Mouse (Mus musculus) gastrocnemius, postnatal 14 days (tissue): ENCODE data around the gene Gm21988. TPM values are rescaled to one million over a fixed set of nuclear protein-coding genes. Genes with fewer than 3 reads are reported as not detected.

Experiments
- DNase-seq: peaks from one replicate; pipeline ENCODE4 v3.0.0; 2021; ENCODE audit warnings: mixed read lengths
- intact Hi-C: fragments of 180-260 bp; cut with DNase I; formaldehyde crosslinking; loops from one replicate; pipeline ENCODE4 v1.15.1; 2025; ENCODE audit warnings: low total_unique reads
- total RNA-seq, 2 experiments: library from RNA; stranded (reverse); gene quantifications; 2 replicates each; pipeline ENCODE4 v1.2.3; 2021

Gm21988 gene
- total RNA-seq, 2 experiments from 2014 or later = 2.6 to 2.7 TPM

- no peak for DNase-seq
- intact Hi-C loops = no loop called here
Measured at GRCm38 (mm10) chr11:70238591-70239440, 814 bp downstream of the Gm21988 start.

DNA sequence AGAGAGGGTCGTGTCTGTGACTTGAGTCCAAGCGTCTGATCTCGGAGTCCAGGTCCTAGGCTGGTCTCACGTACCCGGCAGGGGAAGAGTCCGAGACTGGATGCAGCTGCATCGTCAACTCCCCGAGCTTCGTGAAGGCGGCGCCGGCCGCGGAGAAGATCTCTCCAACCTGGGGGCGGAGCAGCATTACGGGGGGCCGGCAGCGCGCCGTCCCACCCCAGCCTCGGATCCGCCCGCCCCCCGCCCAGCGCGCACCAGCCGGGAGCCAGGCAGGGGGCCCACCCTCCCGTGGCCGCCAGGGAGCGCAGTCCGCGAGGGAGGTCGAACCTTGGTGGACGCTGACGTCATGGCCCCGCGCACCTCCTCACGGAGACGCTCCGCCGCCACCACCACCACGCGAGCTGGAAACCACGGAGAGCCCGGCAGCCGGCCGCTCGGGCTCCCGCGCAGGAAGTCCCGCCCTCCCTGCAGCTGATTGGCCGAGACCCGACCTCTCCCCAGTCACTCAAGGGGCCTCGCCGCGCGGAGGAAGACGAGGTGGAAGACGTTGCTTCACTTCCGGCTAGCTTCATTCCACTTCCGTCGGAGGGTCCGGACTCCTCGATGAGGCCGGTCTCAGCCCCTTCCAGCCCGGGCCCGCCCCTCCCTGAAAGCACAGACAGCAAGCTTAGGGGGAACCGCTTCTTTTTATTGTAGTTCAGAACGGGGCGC, 2.0 kb downstream of the Gm21988 start, which contains the start of gene 0610010K14Rik:
Gene 0610010K14Rik, minus strand, starts transcription at position 458 of the 711 bp plus-strand sequence.
- intact Hi-C loops = no loop called here
- peak; percentile 98 for DNase-seq

- no peak for DNase-seq
- intact Hi-C loops = no loop called here
Measured at GRCm38 (mm10) chr11:70236717-70237116, 2.9 kb downstream of the Gm21988 start.

DNA sequence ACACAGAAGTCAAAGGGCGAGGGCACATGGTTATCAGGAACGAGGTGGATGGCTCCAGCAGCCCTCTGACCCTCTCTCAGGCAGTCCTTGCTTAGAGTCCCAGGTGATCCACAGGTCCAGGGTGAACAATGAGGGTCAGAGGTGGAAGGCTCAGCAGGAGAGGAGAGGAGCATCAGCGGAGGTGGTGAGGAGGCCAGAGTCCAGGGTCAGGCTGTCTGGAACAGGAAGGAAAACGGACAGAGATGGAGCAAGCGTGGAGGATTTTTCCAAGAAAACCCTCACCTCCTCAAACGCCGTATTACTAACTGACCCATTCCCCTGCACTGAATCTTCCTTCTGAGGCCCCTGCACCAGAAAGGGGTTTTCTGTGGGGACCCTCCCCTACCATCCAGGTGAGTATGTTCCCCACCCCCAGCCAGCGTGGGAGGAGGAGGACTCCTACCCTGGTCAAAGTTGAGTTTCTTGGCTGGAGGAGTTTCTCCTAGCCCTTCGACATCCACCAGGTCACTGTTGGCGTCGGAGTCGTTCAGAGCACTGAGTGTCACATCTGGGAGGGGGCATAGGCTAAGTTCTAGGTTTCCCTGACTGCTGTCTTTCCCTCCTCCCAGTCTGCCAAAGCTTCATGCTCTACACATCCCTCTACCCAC, 4.3 kb downstream of the Gm21988 start:
- intact Hi-C loops = no loop called here
- DNase-seq = no peak

DNA sequence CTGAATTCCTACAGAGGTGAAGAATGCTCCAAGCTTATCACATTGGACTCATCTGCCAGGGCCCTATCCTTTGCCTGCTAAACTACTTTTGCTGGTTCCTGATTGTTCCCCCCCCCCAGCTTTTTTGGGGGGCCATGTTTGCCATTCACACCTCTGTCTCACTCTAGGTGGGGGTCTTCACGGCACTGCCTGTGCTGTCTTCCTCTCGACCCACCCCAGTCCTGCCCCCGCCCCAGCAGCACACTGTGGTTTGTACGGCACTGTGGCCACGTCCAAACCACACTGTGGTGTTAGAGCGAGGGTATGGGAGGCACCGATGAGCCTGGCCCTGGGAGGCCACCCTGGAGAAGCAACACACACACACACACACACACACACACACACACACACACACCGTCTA, 5.1 kb downstream of the Gm21988 start:
- no peak for DNase-seq
- intact Hi-C loops = no loop called here

DNA sequence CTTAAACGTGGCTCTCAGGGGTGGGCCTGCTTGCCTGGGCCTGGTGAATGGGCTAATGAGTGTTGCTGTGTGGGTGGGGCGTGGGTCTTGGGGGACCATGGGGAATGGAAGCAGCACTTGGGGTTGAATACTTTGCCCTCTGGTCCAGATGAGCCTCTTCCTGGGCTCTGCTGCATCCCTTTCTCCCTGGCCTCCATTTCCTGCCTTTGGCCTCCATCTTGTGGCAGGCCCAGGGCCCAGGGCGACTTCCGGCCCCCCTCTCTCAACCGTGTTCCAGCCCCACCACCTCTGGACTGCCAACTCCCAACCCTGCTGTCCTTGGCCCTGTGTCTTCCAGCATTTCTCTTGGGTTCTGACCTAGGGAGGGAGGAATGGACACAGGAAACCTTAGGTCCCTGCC, 5.6 kb downstream of the Gm21988 start:
- intact Hi-C loops = no loop called here
- DNase-seq = no peak

DNA sequence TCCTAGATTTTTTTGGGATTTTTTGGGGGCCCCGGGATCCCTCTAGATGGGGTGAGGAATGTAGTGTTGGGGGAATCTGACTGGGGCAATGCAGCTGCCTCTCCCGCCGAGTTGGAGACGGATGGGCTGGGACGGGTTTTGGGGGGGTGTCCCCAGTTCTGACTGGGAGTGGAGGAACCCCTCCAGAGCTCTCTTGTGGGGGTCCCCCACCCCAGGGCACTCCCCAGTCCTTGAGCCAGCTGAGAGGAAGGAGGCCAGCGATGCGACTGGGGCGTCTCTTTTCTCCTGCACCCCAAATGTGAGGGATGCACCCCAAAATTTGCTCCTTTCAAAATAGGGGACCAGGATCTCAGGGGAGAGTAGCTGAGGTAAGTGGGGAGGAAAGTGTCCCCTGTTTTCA, 6.6 kb downstream of the Gm21988 start:
- intact Hi-C loops = no loop called here

DNA sequence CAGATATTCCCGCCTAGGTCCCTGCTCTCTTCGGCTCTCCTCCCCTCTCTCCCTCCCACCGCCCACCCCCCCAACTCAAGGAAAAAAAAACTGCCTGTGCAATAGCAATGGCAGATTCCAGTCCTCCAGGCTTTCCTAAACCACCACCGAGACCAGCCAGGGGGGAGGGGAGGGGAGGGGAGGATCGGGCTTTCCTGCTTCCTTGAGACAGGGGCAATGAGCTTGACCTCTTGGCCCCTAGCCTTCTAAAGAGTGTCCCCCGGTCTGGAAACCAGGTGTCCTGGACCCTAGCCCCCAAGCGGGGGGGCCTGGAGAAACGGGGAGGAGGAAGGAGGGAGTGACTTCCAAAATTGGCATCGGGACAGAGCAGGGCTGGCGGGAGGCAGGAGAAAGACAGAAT, 7.1 kb downstream of the Gm21988 start:
- DNase-seq = no peak
- intact Hi-C loops = no loop called here

More for the DNA sequence above, 6.6 kb downstream of the Gm21988 start:
- DNase-seq = no peak

DNA sequence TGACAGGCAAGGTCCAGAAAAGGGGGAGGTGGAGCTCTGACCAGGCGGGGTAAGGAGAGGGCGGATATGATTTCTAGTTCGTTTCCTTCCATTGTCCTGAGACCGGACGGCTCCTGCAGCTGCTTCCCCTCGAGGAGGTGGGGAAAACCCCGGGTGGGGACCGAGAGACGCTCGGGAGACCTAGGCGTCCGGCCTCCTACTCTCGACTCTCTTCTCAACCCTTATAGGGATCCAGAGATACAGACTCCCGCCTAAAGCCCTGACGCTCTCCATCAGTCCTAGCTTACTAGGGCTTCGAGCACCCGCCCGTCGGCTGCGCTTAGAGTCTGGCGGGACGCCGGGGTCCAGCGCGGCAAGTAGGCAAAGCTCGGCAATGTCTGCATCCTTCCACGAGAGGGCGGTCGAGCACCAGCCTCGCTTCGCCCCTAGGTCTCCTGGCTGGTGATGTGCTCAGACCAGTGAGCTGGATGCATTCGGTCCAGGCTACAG, 9.3 kb downstream of the Gm21988 start:
- DNase-seq = peak; percentile 90
- intact Hi-C loops = no loop called here

DNA sequence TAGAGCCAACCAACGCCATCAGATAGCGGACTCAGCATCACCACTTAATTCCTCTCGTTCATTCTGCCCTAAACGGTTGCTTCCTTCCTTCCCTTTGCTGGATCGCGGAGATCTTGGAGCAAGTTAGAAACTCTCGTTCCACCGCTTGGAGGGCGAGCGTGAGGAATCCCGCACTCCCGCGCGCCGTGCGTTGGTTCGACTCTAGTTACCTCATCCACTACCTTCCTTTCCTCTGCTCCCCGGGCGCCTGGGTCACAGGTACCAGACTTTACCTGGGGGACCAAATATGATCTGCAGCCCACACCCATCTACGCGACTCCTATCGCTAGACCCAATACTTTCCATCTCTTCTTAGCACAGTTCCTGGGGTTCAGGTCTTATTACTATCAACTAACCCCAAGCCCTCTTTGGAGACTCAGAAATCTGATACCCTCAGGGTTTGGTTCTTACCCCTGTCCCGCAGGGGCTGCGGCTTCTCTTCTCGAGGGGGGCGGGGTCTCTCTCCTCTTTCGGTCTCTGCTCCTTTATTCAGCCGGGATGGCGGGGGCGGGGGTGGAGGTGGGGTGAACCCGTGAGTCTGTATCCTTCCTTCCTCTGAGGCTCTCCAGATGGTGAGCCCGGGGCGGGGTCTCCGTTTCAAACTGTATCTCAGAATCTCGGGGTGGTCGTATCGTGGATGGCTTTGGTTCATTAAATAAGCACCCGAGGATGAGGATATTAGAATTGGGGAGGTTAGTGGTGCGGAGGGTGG, 10.2 kb downstream of the Gm21988 start, which contains the start of gene Bcl6b:
Gene Bcl6b, minus strand, starts transcription at position 539 of the 751 bp plus-strand sequence.
- no peak for DNase-seq
- intact Hi-C loops = no loop called here

DNA sequence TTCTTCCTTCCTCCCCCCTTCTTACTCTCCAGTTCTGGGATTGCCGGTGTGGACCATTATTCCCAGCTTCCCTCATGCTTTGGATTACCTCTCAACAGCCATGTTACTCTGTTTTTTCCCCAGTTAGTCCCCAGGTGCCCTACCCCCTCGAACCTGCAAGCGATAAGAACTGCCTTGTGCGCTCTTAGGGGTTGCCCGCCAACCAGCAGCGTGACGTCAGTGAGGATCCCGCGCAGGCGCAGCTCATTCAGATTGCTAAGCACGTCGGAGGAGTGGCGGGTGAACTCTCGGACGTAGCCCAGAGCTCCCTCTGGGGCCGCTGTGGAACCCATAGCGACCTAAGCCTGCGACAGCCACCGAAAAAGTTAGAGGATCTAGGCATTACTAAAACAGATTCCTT, 10.8 kb downstream of the Gm21988 start:
- DNase-seq = peak; percentile 81
- intact Hi-C loops = no loop called here

- intact Hi-C loops = no loop called here
Measured at GRCm38 (mm10) chr11:70227661-70228245, 11.9 kb downstream of the Gm21988 start.

GRCm38 (mm10) chr11:70227126-70227525, 12.5 kb downstream of the Gm21988 start:
- DNase-seq = no peak
- intact Hi-C loops = no loop called here

More at GRCm38 (mm10) chr11:70227661-70228245, 11.9 kb downstream of the Gm21988 start:
- no peak for DNase-seq

DNA sequence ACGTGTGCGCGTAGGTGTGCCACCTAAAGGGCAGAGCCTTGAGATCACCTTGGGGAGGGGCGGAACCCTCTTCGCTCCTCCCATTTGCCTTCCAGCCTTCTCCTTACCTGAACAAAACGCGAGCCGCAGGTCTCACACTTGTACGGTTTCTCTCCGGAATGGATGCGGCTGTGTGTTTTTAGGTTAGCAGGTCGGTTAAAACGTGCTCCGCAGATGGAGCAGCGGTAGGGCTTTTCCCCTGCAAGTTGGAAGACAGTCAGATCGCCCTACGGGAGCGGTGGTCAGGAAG, 13.1 kb downstream of the Gm21988 start:
- intact Hi-C loops = no loop called here
- no peak for DNase-seq

DNA sequence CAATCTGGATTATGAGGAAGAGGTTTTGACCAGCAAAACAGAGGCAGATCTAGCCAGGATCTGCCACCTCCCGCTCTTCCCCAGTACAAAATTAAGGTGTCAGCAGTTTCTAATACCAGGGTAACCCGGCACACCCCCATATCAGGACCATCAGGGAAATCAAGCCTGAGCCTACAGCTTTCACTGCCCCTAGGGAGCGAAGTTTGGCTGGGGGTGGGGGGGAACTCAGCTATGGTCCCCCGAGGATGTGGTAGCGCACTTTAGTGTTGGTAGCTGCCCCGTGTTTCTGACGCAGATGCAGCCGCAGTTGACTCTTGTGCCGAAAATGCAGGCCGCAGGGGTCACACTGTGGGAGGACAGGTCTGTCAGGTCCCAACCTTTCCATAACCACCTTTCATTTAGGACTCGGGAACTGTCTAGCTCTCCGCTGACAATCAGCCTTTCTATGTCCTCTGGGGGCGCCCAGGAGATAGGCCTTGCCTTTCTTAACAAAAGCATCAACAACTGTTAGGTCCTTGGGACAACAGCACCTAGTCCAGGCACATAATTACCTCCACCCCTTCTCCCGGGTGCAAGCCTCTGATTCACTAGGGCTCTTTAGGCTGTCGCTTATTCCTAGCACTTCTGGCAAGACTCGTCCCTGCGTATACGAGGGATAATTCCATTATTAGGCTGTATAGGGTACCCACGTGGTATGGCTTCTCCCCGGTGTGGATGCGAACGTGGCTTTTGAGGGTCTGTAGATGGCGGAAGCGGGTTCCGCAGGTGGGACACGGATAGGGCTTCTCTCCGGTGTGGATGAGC, 13.6 kb downstream of the Gm21988 start:
- intact Hi-C loops = no loop called here
- no peak for DNase-seq

DNA sequence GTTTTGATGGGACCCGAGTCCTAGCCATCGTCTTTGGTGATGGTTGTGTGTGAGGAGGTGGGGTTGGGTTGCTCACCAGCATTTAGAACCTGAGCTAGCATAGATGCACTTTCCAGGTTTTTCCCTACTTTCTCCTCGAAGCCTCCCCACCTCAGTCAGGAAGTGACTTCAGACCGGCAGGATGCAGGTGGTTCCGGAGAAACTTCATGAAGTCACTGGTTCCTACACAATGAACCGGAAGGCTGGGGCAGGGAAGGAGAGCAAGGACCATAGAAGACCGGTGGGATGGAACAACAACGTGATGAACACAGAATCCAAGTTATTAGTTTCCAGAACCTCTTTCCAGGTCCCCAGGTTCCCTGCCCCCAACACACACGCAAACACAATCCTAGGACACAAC, 15.9 kb downstream of the Gm21988 start:
- no peak for DNase-seq
- intact Hi-C loops = no loop called here

DNA sequence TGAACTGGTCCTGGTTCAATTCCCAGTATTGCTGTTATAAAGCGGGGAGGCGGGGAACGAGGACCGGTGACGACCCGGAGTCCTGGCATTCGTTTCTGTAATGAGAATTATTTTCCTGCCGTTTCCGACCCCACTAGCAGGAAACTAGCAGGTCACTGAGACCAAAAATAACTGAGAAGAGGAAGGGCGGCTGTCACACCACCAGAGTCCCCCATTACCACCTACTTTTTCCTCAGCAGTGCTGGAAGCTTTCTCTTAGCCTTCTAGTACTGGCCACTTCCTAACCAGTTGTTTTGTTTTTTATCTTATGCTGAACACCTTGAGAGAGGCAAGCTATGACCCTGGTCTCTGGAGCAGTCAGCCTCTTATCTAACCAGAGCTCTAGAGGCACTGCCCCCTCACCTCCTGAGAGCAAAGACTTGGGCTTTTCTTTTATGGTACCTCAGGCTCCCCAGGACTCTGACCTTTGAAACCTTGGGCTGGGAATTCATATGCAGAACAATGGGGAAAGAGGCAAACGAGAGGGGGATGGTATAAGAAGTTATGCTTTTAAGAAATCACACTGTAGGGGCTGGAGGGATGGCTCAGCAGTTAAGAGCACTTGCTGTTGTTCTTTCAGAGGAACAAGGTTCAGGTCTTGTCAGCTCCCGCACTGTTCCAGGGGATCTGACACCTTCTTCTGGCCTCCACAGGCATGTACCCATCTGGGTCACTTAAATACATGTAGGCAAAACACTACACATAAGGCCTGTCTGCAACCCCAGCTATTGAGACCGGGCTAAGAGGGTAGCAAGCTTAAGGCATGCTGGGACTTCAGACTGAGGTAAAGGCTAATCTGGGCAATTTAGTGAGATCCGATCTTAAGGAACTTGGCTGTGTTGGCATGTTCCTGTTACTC, 17.8 kb downstream of the Gm21988 start:
- intact Hi-C loops = no loop called here
- DNase-seq = no peak
